Mouse (Mus musculus) megakaryocyte, embryonic 14.5 days (primary cell): Measurements from ENCODE around the gene Muc3.

Source experiments
- FLI1 ChIP-seq: IDR thresholded peaks from 2 replicates; pipeline ENCODE4 v1.6.1; 2012; ENCODE audit warnings: low read length, inconsistent platforms, mixed read lengths
- GATA1 ChIP-seq: IDR thresholded peaks from 3 replicates; pipeline ENCODE4 v1.6.1; 2012; ENCODE audit warnings: mixed read lengths, low read length, inconsistent platforms, borderline replicate concordance

GRCm38 (mm10) chr5:137102575-137103522, 46.3 kb downstream of the Muc3 start:
- no peak for TF ChIP-seq GATA1
- TF ChIP-seq FLI1, result no peak
